Mouse (Mus musculus) embryo, embryonic 9.5 days (tissue): ENCODE measurements around the gene Zfp597.

ENCODE experiments used
- DNase-seq: peaks from one replicate; pipeline ENCODE4 v3.0.0-alpha.2; 2017; ENCODE audit errors: extremely low spot score

Zfp597 gene

DNA sequence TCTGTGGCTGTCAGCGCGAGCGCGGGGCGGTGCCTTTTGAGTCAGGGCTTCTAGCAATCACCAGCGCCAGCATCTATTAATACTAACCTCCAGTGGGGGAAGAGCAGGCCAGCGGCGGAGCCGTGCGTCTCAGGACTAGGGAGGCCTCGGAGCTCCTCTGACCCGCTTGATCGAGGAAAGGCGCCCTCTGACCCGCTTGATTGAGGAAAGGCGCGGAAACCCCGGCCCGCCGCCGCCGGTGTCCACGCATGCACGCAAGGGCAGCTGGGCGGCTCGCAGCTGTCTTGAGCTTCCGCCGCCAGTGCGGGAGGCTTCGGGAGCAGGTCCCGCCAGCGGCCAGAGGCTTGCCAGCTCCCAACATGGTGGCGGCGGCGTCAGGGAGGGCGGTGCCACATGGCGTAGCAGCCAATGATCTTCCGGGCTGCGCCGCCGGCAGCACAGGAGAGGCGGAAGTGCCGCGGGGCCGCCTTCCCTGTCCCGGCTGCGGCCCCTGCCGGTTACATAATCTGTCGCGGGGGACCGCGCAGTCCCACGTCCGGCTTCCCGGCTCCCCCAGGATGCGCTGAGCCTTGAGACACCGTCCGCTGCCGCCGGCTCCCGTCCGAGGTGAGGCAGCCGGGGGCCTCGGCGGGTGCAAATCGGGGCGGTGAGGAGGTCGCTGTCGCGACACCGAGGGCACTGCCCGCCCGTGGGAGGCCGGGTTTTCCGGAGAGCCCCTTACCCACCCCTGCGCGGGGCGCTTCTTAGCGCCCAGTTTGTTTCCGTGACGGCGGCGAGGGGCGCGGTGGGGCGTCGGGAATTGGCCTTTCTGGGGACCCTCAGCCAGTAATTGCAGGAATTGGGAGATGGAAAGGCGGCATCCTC is at the start of gene Zfp597, which contains the start of gene Gm20695:
TSS of gene Zfp597 (minus strand) at position 361 of the 864 bp plus-strand sequence.
TSS of gene Gm20695 (plus strand) at position 448 of the 864 bp plus-strand sequence.
- peak; percentile 95 for DNase-seq

DNA sequence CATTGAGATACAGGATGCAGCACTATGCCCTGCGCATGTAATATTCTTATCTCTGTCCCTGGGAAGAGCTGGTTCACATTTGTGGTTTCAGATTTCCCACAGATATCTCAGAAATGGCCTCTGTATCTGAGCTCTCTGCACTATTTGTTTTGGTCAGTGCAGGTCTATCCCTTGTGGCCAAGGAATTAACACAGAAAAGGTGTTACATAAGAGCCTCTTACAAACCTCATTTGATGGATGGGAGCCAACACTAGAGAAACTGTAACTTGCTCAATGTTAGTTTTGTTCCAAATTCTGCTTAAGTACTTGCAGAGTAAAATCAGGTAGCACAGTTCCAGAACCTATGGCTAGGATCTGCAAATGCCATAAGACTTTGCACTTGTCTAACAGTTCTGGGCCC is 49.7 kb upstream of the Zfp597 start:
- no peak for DNase-seq

DNA sequence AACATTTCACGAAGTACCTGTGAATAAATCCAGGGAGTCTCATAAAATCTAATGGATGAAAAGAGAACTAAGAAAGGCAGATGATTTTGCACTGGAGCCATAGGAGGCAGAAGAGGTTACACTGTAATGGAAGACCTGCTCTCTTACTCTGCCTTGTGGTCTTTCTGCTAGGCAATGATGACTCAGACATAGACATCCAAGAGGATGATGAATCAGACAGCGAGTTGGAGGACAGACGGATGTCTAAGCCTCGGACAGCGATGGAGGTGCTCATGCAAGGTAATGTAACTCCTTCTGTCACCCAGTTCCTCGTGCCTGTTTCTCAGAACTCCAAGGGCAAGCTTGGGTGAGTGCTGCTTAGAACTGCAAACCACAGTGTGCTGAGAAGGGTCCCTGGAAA is 49.2 kb upstream of the Zfp597 start:
- no peak for DNase-seq

DNA sequence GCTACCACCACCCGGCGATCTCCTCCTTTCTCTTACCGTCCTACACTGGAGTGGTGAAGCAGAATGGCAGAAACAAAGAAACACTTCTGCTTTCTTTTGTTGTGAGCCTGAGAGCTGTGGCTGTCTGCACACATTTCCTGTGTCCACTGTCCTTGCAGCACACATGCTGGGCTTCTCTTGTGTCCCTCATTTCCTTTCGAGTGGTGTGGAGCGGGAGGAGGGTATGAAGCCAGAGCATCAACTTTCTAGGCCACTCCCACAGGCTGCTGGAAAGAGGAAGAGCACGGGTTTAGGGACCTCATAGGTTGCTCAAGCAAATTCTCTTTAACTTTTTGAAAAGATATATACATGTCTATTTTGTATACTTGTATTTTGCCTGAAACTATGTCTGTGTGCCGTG is 44.8 kb upstream of the Zfp597 start:
- DNase-seq = no peak

DNA sequence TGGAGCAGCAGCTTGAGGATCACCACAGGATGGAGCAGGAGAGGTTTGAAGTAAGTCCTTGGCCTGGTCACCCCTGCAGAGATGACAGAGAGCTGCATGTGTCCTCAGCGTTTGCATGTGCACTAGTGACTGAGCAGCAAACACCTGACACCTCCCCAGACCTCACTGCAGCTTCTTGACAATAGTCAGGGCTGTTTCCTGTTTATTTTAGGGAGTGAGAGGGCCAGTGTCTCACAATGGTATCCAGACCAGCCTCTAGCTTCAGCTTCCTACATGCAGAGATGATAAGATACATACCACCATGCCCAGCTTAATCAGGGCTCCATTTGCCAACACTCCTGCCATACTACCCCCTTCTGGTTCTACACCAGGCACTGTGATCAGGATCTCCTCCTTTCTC is 44.2 kb upstream of the Zfp597 start:
- DNase-seq = no peak

DNA sequence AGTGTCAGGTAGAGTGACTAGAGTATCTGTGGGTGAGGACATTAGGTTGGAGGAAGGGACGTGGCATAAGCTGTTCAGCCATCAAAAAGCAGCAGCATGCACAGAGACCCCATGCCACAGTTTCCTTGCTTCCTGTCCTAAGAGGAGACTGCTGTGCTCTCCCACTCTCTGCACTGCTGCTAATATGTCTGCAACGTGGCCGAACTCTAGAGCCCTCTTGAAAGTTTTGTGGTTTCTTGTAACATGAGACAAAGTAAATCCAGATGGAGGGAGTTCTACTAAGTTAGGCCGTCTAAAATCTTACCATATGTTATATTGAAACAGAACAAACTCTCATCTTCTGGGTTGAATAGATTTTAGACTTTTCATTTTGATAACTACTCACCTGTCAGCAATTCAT is 39.6 kb upstream of the Zfp597 start:
- DNase-seq = no peak

DNA sequence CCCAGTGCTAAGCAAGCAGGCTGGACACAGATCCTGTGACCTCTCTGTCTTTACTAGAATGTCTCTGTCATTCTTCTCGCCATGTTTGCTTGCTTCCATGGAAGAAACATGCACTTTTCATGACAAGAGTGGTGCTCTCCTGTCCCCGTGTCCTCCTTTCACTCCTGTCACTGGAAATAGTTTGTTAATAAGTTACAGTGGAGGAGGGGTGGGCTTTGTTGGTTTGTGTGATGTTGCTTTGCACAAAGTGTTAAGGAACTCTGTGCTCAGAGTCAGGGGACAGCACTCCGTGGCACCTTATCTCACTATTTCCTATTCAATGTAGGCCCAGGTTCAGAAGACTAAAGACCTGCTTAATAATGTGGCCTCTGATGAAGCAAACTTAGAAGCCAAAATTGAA is 39.2 kb upstream of the Zfp597 start:
- DNase-seq = no peak

DNA sequence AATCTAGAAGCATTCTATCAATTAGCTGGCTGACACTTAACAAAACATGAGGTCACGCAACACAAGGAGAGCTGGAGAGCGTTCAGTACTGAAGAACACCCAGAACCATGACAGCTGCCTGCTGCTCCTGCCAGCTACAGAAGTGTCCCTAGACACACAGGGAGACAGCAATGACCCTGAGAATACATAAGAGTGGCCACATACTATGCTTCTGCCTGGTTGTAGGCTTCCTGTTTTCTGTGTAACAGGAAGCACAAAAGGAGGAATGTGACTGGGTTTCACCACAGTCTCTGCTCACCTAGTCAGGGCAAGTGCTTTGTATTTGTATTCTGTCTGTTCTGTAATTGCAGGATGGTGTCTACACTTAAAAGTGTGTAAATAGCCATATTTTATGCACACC is 36.4 kb upstream of the Zfp597 start:
- DNase-seq = no peak

DNA sequence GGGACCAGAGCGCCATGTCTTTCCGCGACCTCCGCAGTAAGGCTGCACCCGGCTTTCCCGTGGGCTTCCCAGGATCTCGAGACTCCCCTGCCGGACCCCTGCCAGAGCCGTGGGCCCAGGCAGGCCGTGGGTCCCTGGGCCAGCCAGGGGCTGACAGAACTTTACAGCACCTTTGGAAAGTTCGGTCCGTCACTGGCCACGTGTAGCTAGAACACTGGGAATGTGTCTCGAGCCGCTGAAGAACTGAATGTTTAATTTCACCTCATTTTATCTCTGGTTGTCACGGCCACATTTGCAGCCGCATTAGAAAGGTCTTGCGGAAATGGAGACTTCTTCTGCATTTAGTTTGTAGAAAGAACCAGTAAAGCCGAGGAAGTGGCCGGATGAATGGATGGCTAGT is 24.8 kb upstream of the Zfp597 start:
- no peak for DNase-seq

DNA sequence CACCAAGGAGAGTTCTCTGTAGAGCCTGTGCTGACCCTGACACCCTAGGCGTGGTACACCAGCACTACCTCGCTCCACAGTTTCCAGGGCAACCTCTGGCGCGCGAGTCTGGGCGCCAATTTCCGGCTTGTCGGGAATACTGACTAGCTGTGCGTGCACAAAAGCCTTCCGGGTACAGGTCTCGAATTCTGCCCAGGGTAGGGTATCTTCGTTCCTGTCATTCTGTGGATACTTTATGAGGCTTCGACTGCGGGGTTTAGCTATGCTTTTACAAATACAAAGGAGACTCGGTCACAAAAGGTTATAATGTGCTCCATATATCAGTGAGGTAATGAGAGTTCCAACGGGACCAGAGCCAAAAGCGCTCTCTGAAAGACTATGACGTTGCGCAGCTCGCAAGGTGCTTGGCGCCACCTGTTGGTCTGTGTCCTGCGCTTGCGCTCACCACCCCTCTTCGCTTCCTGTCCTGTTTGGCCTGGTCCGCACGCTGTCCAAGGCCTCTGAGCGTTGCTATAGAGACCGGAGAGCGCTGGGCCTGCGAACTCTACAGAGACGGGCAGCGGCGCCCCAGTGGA is 24.3 kb upstream of the Zfp597 start, which contains the start of the genes 1700037C18Rik and Cluap1:
TSS of gene 1700037C18Rik (minus strand) at position 153 of the 575 bp plus-strand sequence.
TSS of gene Cluap1 (plus strand) at position 265 of the 575 bp plus-strand sequence.
- DNase-seq = peak; percentile 90

DNA sequence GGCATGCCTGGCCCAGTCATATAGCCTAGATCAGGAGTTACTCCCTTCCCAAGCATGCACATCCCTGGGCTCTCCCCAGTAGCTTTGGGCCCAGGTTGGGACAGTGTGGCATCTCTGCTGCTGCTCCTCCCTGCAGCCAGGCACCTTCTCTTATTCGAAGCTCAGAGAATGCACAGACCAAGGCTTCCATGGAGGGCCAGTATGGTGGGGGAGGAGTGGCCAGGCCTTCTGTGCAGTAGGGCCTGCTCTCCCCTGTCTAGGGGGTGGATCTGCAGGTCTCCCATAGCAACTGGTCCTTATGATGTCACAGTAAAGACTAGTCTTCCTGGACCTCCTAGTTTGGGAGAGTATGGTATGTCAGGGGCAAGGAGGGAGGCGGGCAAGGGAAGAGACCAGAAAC is 23.1 kb upstream of the Zfp597 start:
- no peak for DNase-seq

DNA sequence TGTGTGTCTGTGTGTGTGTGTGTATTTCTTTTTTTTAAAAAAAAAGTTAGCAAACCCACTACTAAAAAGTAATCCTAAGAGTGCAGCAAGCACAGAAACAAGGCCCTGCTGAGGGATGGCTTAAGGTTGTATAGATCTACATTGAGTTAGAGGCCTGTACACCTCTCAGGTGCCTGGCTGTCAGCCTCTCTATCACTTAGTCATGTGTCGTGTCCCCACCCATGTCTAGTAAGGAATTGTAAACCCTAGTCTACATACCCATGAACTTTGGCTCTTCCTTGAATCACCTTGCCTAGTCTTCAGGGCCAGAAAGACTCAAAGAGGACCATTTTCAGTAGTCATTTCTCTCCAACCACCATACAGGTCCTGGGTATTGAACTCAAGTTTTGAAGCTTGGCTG is 12.2 kb upstream of the Zfp597 start:
- DNase-seq = no peak

DNA sequence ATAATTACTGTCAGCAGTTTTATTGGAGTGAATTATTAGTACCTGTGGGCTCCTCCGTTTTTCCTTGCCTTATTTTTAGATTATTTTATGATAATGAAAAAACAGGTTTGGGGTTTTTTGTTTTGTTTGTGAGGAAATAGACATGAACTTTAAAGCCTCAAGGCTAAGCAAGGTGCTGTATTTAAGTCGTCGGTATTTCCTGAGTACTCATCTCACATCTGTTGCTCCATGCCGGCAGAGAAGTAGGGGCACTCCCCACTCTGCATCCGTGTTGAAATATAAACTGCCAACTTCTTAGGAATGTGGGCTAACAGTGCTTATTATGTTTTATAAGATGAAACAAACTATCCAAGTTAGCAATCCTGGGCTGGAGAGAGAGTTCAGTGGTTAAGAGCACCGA is 11.7 kb upstream of the Zfp597 start:
- DNase-seq = no peak

DNA sequence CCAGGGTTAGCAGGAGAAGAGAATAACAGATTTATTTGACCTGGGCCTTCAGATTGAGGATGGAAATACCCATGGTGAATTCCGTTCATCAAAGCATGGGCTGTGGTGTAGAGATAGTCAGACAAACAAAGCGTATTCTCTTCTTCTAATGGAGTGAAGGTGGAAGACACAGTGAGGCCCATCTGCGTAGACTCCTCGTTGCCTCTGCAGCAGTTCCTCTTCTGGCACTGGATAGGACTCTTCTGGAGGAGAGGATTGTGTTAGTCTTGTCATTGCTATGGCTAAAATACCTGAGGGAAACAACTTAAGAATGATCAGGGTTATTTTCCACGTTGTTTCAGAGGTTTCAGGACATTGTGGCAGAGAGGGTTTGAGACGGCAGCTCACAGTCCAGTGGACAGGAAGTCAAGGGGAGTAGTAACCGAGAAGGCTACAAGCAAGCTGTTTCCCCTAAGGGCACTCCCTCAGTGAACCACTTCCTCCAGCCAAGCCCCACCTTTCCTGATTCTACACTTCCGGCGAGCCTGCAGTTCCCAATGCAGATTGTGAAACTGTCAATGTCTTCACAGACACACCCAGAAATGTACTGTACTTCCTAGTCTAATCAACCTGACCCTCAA is 10.9 kb upstream of the Zfp597 start:
- no peak for DNase-seq

DNA sequence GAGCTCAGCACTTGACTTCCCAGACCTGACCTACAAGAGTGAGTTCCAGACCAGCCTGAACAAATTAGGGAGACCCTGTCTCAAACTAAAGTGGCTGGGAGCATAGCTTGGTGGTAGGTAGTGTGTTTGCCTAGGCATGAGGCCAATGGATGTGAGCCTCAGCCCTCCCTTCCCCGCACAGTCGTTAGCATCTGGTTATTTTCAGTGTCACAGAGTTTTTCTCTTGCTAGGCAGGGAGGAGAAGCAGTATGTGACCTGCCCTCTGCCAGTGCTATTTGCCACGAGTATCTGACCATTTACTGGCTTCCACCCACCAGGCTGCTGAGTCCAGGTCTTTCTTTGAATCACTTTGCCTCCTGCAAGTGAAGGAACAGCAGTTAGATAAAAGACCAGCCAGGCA is 9.4 kb upstream of the Zfp597 start:
- no peak for DNase-seq

DNA sequence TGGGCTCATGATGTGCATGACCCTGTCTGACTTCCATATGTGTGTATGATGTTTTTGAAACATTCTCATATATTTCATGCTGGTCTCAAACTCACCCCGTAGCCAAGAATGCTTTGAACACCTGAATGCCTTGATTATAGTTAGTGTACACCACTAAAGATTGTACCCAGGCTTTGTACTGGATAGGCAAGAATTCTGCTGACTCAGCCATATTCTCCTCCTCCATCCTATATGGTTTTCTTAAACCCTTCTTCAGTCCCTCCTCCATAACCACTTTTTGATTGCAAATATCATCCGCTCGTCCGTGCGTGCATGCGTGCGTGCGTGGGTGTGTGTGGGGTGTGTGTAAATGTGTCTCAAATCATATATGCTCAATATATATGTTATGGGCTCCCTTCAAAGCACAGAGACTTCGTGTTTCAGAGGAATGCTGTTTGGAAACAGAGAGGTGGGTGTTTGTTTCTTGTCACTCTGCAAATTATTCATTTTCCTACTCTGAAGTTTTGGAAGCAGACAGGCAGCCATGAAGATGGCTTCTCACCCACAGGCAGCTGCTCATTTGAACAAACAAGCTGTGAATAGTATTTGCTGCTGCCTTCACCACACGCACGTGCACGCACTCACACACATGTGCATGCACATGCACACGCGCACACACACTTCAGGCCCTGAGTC is 7.4 kb upstream of the Zfp597 start:
- no peak for DNase-seq

DNA sequence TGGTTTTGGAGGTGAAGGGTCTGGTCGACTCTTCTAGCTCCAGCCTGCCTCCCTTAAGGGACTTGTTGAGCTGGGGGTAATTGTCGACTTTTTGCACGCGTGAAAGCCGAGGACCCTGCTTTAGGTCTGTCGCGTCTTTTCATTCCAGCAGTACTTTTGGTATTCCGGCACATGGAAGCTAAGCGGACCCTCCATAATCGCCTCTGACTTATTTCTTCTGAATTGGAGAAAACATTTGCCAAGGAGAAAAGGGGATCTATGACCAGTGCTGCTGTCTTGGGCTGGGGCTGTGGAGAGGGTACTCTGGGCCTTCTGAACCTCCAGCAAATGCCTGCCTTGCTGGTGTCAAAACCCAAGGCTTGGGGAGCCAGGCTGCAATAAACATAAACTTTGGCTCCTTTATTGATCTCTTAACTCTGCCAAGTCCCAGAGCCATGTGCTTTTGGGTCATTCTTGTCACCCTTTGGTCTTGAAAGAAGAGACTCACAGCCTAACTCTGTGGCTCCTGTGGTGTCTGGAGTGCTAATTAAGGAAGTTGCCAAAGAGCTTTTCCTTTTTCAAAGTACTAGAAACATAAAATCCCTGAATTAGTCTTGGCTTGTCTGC is 807 bp upstream of the Zfp597 start:
- DNase-seq = no peak

DNA sequence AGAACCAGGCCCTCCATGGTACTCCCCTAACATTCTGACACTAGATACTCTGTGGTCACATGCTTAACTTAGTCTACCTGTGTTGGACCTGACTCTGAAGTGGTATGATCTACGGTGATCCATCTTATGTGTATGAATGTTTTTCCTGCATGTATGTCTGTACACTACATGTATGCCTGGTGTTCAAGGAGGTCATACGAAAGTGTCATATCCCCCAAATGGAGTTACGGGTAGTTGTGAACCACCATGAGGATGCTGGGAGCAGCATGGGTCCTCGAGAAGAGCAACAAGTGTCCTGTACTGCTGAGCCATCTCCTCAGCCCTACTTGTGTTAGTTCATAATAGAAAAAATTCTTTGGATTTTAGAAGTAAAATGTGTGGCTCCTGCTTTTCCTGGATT is 8.0 kb downstream of the Zfp597 start:
- DNase-seq = no peak

DNA sequence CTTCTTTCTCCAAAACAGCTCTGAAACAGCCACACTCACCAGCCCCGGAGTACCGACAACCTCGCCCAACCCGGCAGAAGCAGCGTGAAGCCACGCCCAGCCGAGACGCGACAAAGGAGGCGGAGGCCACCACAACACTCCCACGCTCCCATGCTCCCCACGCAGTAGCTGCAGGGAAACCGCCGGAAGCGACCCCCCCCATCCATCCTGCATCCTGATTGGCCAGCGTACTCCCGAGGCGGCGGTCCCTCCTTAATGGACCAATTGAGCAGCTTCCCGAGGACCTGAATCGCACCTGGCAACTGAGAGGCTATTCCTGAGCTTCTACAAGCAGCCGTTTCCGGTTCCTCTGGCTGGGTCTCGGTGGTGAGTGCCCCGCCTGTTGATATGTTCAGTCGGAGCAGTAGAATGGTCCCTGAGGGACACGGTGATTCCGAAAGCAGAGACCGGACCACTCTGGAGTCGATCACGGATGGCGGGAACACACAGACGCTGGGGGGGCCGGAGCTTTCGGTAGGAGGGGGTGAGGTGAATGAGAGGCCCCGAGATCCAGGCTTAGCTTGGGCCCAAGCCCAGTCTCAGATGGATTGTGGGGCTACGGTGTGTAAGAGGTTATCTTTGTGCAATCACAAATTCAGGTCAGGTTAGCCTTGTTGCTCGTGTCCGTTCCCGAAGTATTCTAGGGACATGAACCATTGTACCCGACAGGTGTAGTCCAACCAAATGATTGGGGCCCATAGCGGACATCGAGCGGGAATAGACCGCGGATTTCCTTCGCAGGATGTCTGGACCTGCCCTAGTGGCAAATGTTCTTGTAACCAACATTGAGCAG is 11.9 kb downstream of the Zfp597 start, which contains the start of gene Naa60:
TSS of gene Naa60 (plus strand) at position 160 of the 832 bp plus-strand sequence.
- peak; percentile 95 for DNase-seq

DNA sequence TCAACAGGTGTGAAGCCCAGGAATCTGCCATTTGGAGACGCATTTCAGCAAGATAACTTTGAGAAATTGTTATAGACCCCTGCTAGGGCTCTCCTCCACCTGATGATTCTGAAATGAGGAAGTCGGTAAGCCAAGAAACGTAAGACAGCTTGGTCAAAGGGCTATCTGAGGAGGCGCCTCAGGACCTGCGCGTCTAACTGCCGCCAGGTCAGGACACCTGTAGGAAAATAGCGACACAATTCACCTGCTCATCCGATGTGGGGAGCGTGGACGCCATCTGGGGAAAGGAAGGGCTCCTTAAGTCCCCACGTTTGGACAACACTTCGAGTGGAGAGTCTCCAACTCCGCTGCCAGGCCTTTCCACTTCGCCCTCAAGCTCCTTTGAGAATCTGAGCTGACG is 12.5 kb downstream of the Zfp597 start:
- no peak for DNase-seq

DNA sequence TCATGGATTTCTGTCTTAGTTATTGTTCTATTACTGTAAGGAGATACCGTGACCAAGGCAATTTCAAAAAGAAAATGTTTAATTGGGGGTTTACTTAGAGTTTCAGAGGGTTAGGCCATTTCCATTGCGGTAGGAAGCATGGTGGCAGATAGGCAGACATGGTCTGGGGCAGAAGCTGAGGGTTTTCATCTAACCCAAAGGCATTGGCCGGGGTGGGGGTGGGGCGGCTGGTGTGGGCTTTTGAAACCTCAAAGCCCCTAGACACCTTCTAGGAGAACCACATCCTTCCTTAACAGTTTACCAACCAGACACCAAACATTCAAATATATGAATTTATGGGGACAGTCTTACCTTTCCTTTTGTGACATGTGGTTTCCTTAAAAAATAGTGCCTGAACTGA is 25.1 kb downstream of the Zfp597 start:
- no peak for DNase-seq
